Mouse (Mus musculus): Measurements from ENCODE around the gene Pappa. TPM values are rescaled to one million over a fixed set of nuclear protein-coding genes. Genes with fewer than 3 reads are reported as not detected.

The Pappa gene
- polyA plus RNA-seq, 1 experiment from 2014 or later = 1.6 TPM

DNA sequence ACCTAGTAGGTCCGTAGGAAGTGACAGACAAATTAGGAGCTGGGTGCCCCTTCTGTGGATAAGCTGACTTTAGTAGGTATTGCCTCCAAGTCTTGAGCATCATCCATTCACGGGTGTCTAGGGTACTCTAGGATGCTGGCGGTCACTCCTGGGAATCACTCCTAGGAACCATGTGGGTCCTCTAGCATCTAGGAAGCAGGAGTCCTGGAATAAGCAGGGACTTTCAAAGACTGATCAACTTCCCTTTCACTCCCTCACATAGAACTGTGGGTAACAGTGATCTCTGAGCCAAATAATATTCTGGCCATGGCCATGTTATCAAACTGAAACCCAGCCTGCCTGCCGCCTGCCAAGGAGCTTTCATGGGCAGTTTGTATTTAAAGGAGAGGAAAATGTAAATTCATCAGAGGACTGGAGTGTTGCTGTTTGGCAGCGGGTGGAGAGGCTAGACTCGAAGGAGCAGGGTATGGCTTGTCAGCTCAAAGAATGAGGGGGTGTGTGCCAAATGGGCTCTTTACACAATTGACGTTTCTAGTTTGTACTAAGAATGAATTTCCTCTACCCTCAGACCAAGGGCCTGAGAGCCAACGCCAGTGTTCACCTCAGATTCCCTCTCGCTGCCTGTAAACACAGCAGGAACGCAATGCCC, 194.0 kb downstream of the Pappa start:
- H3K27me3 ChIP-seq = no peaks in the 10 kb centered on the region
- 77% methylated on average over 10 of the region's 10 CpGs for WGBS
- H3K9me3 ChIP-seq (replicated peaks) = no peaks in the 10 kb centered on the region
- H3K36me3 ChIP-seq = no peaks in the 10 kb centered on the region
- no peak overlapping the region for H3K4me2 ChIP-seq (replicated peaks)
- H3K27ac ChIP-seq = no peak overlapping the region
- ATAC-seq (ENCODE audit: low FRiP score) = no peak
- no peak overlapping the region for H3K9ac ChIP-seq
- no peaks in the 10 kb centered on the region for H3K4me1 ChIP-seq
- no peak overlapping the region for H3K4me3 ChIP-seq

DNA sequence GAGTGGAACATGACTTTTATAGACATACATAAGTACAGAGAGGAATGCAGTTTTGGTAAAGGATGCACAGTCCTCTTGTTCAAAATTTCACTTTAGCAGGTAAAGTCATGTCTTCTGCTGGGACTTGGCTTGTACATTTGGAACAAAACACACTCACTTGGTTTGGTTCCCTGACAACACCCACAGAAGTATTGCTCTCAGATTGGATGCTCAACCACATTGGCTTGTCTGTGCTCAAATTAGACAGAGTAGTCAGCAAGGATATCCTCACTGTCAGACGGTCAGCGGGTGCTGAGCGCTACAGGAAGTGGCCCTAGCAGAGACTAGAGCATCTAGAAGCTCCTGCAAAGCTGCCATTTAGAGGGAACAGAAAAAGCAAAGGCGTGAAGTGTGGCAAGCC, 197.4 kb downstream of the Pappa start:
- Histone ChIP-seq H3K4me3 (no peak overlapping the region), H3K27ac (no peak overlapping the region), H3K9ac (no peak overlapping the region), H3K9me3 (replicated peaks) (no peaks in the 10 kb centered on the region), H3K36me3 (no peaks in the 10 kb centered on the region), H3K4me1 (no peaks in the 10 kb centered on the region), H3K27me3 (no peaks in the 10 kb centered on the region), H3K4me2 (replicated peaks) (no peak overlapping the region)
- 90% methylated on average over 4 of the region's 4 CpGs for WGBS
- ATAC-seq (ENCODE audit: low FRiP score) = no peak

DNA sequence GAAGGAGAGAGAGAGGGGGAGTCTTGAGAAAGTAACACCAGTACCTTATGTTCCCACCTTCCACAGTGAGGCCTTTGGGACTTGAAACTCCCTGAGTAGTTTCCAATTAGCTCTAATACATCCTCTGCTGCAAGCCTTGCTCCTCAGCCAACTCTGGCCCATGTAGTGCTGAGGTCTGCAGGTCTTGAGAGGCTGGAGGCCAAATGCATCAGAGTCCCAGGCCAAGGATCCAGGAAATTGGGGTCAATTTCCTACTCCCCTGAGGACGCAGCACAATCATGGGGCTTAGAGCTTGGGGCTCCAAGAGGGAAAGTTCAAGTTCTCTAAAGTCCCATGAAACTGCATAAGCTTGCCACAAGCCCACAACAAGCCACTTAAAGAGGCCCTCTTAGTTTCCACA, 198.0 kb downstream of the Pappa start:
- Histone ChIP-seq H3K9me3 (replicated peaks) (no peaks in the 10 kb centered on the region), H3K27ac (no peak overlapping the region), H3K4me1 (no peaks in the 10 kb centered on the region), H3K27me3 (no peaks in the 10 kb centered on the region), H3K9ac (no peak overlapping the region), H3K4me3 (no peak overlapping the region), H3K4me2 (replicated peaks) (no peak overlapping the region), H3K36me3 (no peaks in the 10 kb centered on the region)
- whole genome bisulfite sequencing = 91% methylated on average over 1 of the region's 1 CpGs
- ATAC-seq (ENCODE audit: low FRiP score) = no peak

DNA sequence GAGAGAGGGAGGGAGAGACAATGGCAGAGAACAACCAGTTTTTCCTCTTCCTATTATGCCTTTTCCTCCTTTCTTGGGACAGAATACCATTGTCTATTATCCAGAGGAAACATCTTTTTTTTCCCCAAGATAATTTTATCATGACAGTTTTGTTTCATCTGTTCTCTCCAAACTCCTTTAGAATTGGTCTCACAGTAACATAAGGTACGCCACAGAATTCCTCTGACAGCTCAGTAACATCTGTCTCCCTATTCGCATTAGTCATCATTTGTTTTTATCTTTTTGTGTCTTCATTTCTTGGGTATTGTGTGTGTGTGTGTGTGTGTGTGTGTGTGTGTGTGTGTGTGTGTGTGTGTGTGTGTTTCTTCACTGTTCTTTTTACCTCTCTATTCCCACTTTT, 201.8 kb downstream of the Pappa start:
- no peak overlapping the region for H3K27ac ChIP-seq
- no peak for ATAC-seq (ENCODE audit: low FRiP score)
- no peaks in the 10 kb centered on the region for H3K36me3 ChIP-seq
- no peaks in the 10 kb centered on the region for H3K4me1 ChIP-seq
- H3K9ac ChIP-seq = no peak overlapping the region
- H3K9me3 ChIP-seq (replicated peaks) = no peaks in the 10 kb centered on the region
- no peak overlapping the region for H3K4me3 ChIP-seq
- WGBS = 91% methylated on average over 2 of the region's 2 CpGs
- H3K4me2 ChIP-seq (replicated peaks) = no peak overlapping the region
- H3K27me3 ChIP-seq = no peaks in the 10 kb centered on the region

DNA sequence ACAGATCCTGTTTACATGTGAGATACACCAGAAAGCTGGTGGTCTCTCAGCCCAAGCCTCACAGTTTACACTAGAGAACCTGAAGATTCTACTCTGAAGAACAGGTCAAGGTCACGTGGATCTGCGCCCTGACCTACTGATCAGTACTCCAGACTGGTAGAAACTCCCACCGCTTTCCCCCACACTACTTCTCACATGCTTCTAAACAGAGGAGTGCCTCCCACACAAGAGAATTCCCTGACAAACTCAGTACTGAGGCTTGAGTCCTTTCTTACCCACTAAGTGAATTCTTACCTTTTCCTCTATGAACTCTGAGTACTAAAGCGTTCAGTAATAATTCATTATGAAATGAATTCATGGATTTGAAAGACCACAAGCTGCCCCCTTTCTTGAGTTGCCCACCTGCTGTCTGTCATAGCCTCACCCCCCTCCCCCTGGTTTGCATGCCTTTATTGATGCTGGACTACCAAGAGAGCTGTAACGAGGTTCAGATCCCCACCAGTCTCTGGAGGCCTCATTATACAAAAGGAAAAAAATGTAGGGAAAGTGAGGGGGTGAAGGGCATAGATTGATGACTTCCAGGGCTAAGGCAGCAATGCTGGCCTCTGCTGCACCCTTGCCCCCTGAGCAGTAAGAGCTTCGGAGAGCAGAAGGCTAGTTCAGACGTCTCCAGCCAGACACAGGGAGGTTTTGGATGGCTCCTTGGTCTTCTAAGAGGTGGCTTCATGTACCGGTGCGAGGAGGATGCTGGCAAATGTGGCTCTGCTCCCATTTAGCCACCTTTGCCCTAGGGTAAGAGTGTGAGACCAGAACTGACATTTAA, 204.7 kb downstream of the Pappa start:
- Histone ChIP-seq H3K36me3 (no peaks in the 10 kb centered on the region), H3K27me3 (no peaks in the 10 kb centered on the region), H3K4me2 (replicated peaks) (no peak overlapping the region), H3K4me3 (no peak overlapping the region), H3K4me1 (no peaks in the 10 kb centered on the region), H3K9me3 (replicated peaks) (no peaks in the 10 kb centered on the region), H3K9ac (no peak overlapping the region), H3K27ac (no peak overlapping the region)
- 57% methylated on average over 9 of the region's 9 CpGs for WGBS
- no peak for ATAC-seq (ENCODE audit: low FRiP score)

DNA sequence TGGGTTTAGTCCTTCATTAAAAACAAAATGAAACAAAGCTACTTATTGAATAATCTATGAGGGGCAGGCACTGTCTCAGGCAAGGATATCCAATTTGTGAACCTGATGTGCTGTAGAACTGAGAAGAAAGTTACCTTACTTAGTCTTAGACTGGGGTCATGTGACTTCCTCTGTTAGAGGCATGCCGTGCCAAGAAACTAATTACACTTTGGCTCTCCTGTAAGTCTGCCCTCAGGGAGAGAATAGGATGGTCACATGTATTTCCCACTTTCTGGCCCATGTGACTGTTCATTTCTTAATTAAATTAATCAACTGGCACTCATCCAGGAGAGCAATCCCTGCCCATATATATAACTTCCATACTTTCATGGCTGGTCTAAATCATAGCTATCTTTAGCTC, 209.7 kb downstream of the Pappa start:
- H3K9ac ChIP-seq = no peak overlapping the region
- H3K27ac ChIP-seq = no peak overlapping the region
- no peak for ATAC-seq (ENCODE audit: low FRiP score)
- no peaks in the 10 kb centered on the region for H3K36me3 ChIP-seq
- 43% methylated on average over 1 of the region's 1 CpGs for WGBS
- H3K4me3 ChIP-seq = no peak overlapping the region
- no peaks in the 10 kb centered on the region for H3K9me3 ChIP-seq (replicated peaks)
- no peaks in the 10 kb centered on the region for H3K4me1 ChIP-seq
- no peaks in the 10 kb centered on the region for H3K27me3 ChIP-seq
- H3K4me2 ChIP-seq (replicated peaks) = no peak overlapping the region

DNA sequence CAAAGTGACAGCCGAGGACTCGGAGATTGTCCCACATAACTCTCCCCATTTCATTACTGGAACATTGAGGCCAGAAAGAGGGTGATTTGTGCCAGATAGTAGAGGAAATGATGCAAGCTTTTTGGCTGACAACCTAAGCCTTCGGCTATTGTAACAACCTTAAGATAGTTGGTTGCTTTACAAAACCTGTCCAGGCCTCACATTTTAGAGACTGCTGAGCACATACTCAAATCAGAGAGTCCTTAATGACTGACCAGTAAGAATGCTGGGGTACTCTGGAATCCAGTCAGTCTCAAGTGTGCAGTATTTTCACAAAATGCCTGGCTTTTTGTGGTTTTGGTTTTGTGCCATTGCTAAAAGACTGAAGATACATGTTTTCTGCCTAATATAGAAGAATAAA, 217.8 kb downstream of the Pappa start:
- H3K9me3 ChIP-seq (replicated peaks) = no peaks in the 10 kb centered on the region
- no peak for ATAC-seq (ENCODE audit: low FRiP score)
- H3K36me3 ChIP-seq = no peaks in the 10 kb centered on the region
- no peak overlapping the region for H3K4me3 ChIP-seq
- H3K27me3 ChIP-seq = no peaks in the 10 kb centered on the region
- H3K4me1 ChIP-seq = no peaks in the 10 kb centered on the region
- H3K4me2 ChIP-seq (replicated peaks) = no peak overlapping the region
- 83% methylated on average over 3 of the region's 3 CpGs for WGBS
- no peak overlapping the region for H3K27ac ChIP-seq
- H3K9ac ChIP-seq = no peak overlapping the region

DNA sequence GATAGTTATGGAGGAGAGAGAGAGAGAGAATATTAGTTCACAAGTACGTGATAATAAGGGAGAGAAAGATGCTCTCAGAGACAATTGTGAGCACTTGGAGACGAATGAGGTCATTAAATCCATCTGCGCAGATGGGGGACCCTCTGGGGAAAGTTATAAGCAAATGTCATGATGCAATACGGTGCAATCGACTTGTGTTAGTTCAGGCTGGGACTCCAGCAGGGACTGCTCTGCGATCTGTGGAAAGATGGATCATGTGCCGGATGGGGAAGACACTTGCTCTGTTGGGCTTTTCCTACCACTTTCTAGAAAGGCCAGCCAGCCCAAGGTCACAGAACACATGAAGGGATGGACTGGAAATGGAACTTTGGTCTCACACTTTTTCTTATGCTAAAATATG, 226.5 kb downstream of the Pappa start:
- H3K4me1 ChIP-seq = no peaks in the 10 kb centered on the region
- H3K27me3 ChIP-seq = no peaks in the 10 kb centered on the region
- H3K36me3 ChIP-seq = no peaks in the 10 kb centered on the region
- H3K4me3 ChIP-seq = no peak overlapping the region
- 68% methylated on average over 7 of the region's 7 CpGs for WGBS
- H3K4me2 ChIP-seq (replicated peaks) = no peak overlapping the region
- ATAC-seq (ENCODE audit: low FRiP score) = no peak
- H3K27ac ChIP-seq = no peak overlapping the region
- no peaks in the 10 kb centered on the region for H3K9me3 ChIP-seq (replicated peaks)
- H3K9ac ChIP-seq = no peak overlapping the region

DNA sequence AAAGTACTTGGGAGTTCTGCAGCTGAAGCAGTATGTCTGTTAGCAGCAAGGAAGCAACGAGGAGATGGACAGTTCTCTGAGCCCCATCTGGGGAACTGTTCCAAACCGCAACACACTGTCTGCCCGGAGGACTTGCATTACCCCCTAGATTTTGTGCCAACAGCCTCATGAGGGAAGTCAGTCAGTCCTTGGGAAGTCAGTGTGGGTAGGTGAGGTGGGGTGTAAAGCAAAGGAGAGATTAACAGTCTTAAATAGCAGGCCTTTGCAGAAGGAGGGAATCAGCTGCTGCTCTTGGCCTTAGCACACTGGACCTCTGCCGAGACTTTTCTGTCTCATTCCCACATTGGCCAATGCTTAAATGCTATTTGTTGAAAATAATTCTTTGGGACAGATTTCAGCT, 230.6 kb downstream of the Pappa start:
- Histone ChIP-seq H3K4me1 (no peaks in the 10 kb centered on the region), H3K9me3 (replicated peaks) (no peaks in the 10 kb centered on the region), H3K27ac (no peak overlapping the region), H3K36me3 (no peaks in the 10 kb centered on the region), H3K4me3 (no peak overlapping the region), H3K9ac (no peak overlapping the region), H3K4me2 (replicated peaks) (no peak overlapping the region), H3K27me3 (no peaks in the 10 kb centered on the region)
- ATAC-seq (ENCODE audit: low FRiP score) = no peak
- WGBS = 73% methylated on average over 4 of the region's 4 CpGs

DNA sequence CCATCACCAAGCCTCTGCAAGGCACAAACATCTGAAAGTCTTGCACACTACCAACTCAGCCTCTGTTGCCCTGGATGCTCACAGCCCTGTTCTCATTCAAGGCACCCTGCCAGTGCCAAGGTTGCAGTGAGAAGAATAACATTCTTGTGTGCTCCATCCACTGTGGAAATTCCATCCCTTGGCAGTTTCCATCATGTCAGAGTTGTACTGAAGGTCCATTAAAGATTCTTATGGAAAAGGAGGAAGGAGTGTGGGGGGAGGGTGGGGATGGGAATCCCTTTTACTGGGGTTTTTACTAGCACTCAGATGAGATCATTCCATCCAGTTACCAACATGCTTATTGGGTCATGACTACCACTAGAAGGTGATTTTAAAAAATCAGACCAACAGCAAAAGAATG, 243.2 kb downstream of the Pappa start:
- Histone ChIP-seq H3K4me2 (replicated peaks) (no peak overlapping the region), H3K4me3 (no peak overlapping the region), H3K27me3 (no peaks in the 10 kb centered on the region), H3K9ac (no peak overlapping the region), H3K27ac (no peak overlapping the region), H3K36me3 (no peaks in the 10 kb centered on the region), H3K9me3 (replicated peaks) (no peaks in the 10 kb centered on the region), H3K4me1 (peaks cover 5% of the 10 kb centered on the region; the same call in 1 of the 2 replicates)
- no peak for ATAC-seq (ENCODE audit: low FRiP score)

DNA sequence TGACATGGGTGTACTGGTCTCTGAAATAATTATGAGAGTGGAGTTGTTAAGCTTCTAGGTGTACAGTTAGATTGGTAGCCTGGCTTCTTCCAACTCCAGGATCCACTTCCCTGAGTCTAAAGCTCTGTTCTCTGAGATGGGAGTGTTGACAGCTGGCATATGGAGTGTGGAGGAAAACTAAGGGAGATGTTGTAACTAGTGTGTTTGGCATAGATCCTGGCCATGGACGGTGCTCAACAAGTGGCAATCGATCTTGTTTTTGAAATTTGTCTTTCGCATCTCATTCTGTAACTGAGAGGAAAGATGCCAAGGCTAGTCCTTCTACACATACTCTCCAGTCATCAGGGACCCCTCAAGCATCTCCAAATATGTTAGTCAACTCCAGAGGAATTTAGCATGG, 248.8 kb downstream of the Pappa start:
- no peak overlapping the region for H3K27ac ChIP-seq
- H3K36me3 ChIP-seq = no peaks in the 10 kb centered on the region
- H3K9ac ChIP-seq = no peak overlapping the region
- 88% methylated on average over 3 of the region's 3 CpGs for WGBS
- no peaks in the 10 kb centered on the region for H3K9me3 ChIP-seq (replicated peaks)
- no peak overlapping the region for H3K4me2 ChIP-seq (replicated peaks)
- no peak overlapping the region for H3K4me3 ChIP-seq
- H3K4me1 ChIP-seq = no peaks in the 10 kb centered on the region
- no peak for ATAC-seq (ENCODE audit: low FRiP score)
- H3K27me3 ChIP-seq = no peaks in the 10 kb centered on the region

DNA sequence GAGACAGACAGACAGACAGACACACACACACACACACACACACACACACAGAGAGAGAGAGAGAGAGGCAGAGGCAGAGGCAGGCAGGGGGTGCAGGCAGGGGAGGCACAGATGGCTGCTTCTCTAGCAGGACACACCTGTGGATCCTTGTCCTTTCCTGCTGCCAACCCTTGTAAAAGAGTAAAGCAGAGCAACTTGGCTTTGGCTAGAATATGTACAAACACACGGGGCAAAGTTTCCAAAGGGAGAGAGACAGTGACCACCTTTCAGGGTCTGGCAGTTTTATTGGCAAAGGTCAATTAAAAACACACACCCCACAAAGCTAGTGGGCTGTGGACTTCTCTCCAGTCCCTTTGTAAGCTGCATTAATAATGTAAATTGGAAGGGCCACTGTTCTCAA, 249.9 kb downstream of the Pappa start:
- Histone ChIP-seq H3K27ac (no peak overlapping the region), H3K4me2 (replicated peaks) (no peak overlapping the region), H3K36me3 (no peaks in the 10 kb centered on the region), H3K4me3 (no peak overlapping the region), H3K27me3 (no peaks in the 10 kb centered on the region), H3K9ac (no peak overlapping the region), H3K4me1 (no peaks in the 10 kb centered on the region), H3K9me3 (replicated peaks) (no peaks in the 10 kb centered on the region)
- no peak for ATAC-seq (ENCODE audit: low FRiP score)
- WGBS = 56% methylated on average over 1 of the region's 1 CpGs

DNA sequence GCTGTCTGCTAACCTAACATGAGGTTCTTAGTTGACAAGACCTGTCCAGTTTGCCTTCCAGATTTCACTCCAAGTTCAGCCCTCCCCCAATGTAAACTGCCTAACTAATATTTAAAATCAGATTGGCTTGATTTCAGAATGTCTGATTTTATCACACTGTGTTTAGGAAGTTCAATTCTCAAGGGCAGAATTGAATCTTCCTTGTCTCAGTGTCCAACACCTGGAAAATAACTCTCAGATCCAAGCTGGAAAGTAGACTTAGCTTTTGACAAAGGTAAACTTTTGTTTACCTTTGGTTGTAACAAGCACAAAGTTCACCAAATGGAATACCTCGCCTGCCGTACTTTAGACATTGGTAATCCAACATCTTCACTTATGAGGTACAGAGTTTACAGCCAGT, 252.6 kb downstream of the Pappa start:
- Histone ChIP-seq H3K4me1 (no peaks in the 10 kb centered on the region), H3K36me3 (no peaks in the 10 kb centered on the region), H3K9ac (no peak overlapping the region), H3K27ac (no peak overlapping the region), H3K9me3 (replicated peaks) (no peaks in the 10 kb centered on the region), H3K4me3 (no peak overlapping the region), H3K27me3 (no peaks in the 10 kb centered on the region), H3K4me2 (replicated peaks) (no peak overlapping the region)
- no peak for ATAC-seq (ENCODE audit: low FRiP score)
- 92% methylated on average over 2 of the region's 2 CpGs for WGBS
